9 mouse cellular contexts compared by ENCODE assay signal in the genomic region with DNA sequence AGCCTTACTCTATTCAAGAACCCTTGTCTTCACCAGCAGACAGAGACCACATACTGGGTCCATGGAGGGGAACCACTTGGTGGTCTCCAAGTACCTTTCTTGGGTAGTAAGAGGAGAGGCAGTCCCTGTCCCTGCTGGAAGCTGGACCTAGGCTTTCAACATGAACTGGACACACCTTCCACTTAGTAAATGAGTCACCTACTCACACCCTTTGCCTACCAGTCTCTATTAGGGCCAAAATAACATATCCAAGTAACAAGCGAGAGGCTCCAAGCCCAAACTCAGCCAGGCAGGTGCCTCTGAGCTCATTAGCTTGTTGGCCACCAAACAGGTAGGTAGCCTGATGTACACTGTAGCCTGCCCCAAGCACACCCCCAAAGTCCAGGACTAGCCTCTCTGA. TPM values are rescaled to one million over a fixed set of nuclear protein-coding genes. Genes with fewer than 3 reads are reported as not detected.
DNase-seq lines count a peak whose midpoint lies in the region; ATAC-seq lines count a peak whose summit lies in the region.
"Had no signal": no experiment of that assay in that cellular context is flagged by ENCODE, and none has a peak within 500 bp of the region (broad histone marks: within the 10 kb centered on the region; RNA-seq: fewer than 3 reads in every experiment).

No protein-coding gene starts in this region.

- peak overlapping the region; percentile 78 for H3K4me2 ChIP-seq in hindbrain, embryonic 15.5 days
- peak overlapping the region; percentile 83 for H3K4me2 ChIP-seq in midbrain, embryonic 14.5 days (ENCODE audit: low read length)

- no peaks in the 10 kb centered on the region for H3K27me3 ChIP-seq in hindbrain, embryonic 15.5 days
- H3K27me3 ChIP-seq in midbrain, embryonic 14.5 days (ENCODE audit: control insufficient read depth, insufficient read depth, low read length): no peaks in the 10 kb centered on the region

- whole genome bisulfite sequencing in hindbrain, embryonic 15.5 days: 88% methylated on average over 1 of the region's 1 CpGs
- 87% methylated on average over 1 of the region's 1 CpGs for WGBS in midbrain, embryonic 14.5 days

- DNase-seq in kidney, adult 9 months: peak; percentile 52
- DNase-seq in kidney, adult 8-10 months: no peak
- no peak for DNase-seq in midbrain, embryonic 14.5 days
- DNase-seq in yolk sac, embryonic 10.5 days (ENCODE audit: low spot score): no peak
- no peak for DNase-seq in urinary bladder, postnatal 4 days (ENCODE audit: low spot score in 2 of 2)
- DNase-seq in layer of hippocampus, adult 11-12 months (ENCODE audit: low spot score): no peak

- peaks cover 34% of the 10 kb centered on the region for H3K36me3 ChIP-seq in hindbrain, embryonic 15.5 days
- peaks cover 38% of the 10 kb centered on the region for H3K36me3 ChIP-seq in midbrain, embryonic 14.5 days (ENCODE audit: control insufficient read depth, insufficient read depth, low read length)

- H3K4me3 ChIP-seq in brown adipose tissue, adult 24 weeks (ENCODE audit: insufficient read depth, low read depth, low read length): peak overlapping the region; percentile 90
- H3K4me3 ChIP-seq in hindbrain, embryonic 15.5 days: peak overlapping the region; percentile 64
- peak overlapping the region; percentile 99 for H3K4me3 ChIP-seq in midbrain, embryonic 14.5 days (replicated peaks; ENCODE audit: low read depth, low read length)

- H3K9me3 ChIP-seq in hindbrain, embryonic 15.5 days: no peaks in the 10 kb centered on the region
- no peaks in the 10 kb centered on the region for H3K9me3 ChIP-seq in midbrain, embryonic 14.5 days (ENCODE audit: control insufficient read depth, low read length)

- peaks cover 9% of the 10 kb centered on the region for H3K4me1 ChIP-seq in brown adipose tissue, adult 24 weeks (ENCODE audit: control insufficient read depth, insufficient read depth, insufficient read length, low read length)
- H3K4me1 ChIP-seq in hindbrain, embryonic 15.5 days (replicated peaks): peaks cover 25% of the 10 kb centered on the region
- peaks cover 17% of the 10 kb centered on the region for H3K4me1 ChIP-seq in midbrain, embryonic 14.5 days (ENCODE audit: control insufficient read depth, insufficient read depth, low read length)

- H3K27ac ChIP-seq in brown adipose tissue, adult 24 weeks (replicated peaks; ENCODE audit: low read depth, low read length): no peak overlapping the region
- no peak overlapping the region for H3K27ac ChIP-seq in hindbrain, embryonic 15.5 days (replicated peaks)
- no peak overlapping the region for H3K27ac ChIP-seq in midbrain, embryonic 14.5 days (replicated peaks; ENCODE audit: low read depth, low read length)

- ATAC-seq in hindbrain, embryonic 15.5 days (ENCODE audit: low FRiP score, low read depth): no peak
- no peak for ATAC-seq in midbrain, embryonic 14.5 days (ENCODE audit: low FRiP score, low TSS enrichment)

- H3K9ac ChIP-seq in hindbrain, embryonic 15.5 days: peak overlapping the region; percentile 74
- peak overlapping the region; percentile 96 for H3K9ac ChIP-seq in midbrain, embryonic 14.5 days (replicated peaks; ENCODE audit: low read length)

RNA-seq across cellular contexts. Expression of gene 4933424G06Rik, which starts 1.3 kb away (rescaled TPM):
- not detected in 2 replicates for polyA plus RNA-seq in brown adipose tissue, adult 24 weeks (2012; ENCODE audit: insufficient read depth, insufficient read length, missing spikeins)
- polyA plus RNA-seq in hindbrain, embryonic 15.5 days (2015; fragmentation: Nextera tagmentation; extraction: Ambion mirVana): 0.56 and 0.64 TPM in 2 replicates
- polyA plus RNA-seq in midbrain, embryonic 14.5 days (2014; fragmentation: Nextera tagmentation; extraction: Ambion mirVana): 0.51 and 0.80 TPM in 2 replicates
- polyA plus RNA-seq: inflammation-experienced regulatory T-cells, adult 6 months had no signal

RNA-seq across cellular contexts. Expression of gene Actr1b, which starts 5.6 kb away (rescaled TPM):
- 51.9 and 52.4 TPM in 2 replicates for polyA plus RNA-seq in brown adipose tissue, adult 24 weeks (2012; ENCODE audit: insufficient read depth, insufficient read length, missing spikeins)
- polyA plus RNA-seq in hindbrain, embryonic 15.5 days (2015; fragmentation: Nextera tagmentation; extraction: Ambion mirVana): 107 and 110 TPM in 2 replicates
- polyA plus RNA-seq in midbrain, embryonic 14.5 days (2014; fragmentation: Nextera tagmentation; extraction: Ambion mirVana): 77.9 and 81.9 TPM in 2 replicates

RNA-seq across cellular contexts. Expression of gene Cox5b, which starts 17.4 kb away (rescaled TPM):
- polyA plus RNA-seq in brown adipose tissue, adult 24 weeks (2012; ENCODE audit: insufficient read depth, insufficient read length, missing spikeins): 5,769 and 6,142 TPM in 2 replicates
- polyA plus RNA-seq in hindbrain, embryonic 15.5 days (2015; fragmentation: Nextera tagmentation; extraction: Ambion mirVana): 713 and 784 TPM in 2 replicates
- 606 and 777 TPM in 2 replicates for polyA plus RNA-seq in midbrain, embryonic 14.5 days (2014; fragmentation: Nextera tagmentation; extraction: Ambion mirVana)

RNA-seq across cellular contexts. Expression of gene Fam178b, which starts 25.6 kb away (rescaled TPM):
- not detected in 2 replicates for polyA plus RNA-seq in brown adipose tissue, adult 24 weeks (2012; ENCODE audit: insufficient read depth, insufficient read length, missing spikeins)
- polyA plus RNA-seq in hindbrain, embryonic 15.5 days (2015; fragmentation: Nextera tagmentation; extraction: Ambion mirVana): 0.34 TPM in 1 of 2 replicates, not detected in the other
- polyA plus RNA-seq in midbrain, embryonic 14.5 days (2014; fragmentation: Nextera tagmentation; extraction: Ambion mirVana): 0.29 TPM in 1 of 2 replicates, not detected in the other

RNA-seq across cellular contexts. Expression of gene Zap70, which starts 53.0 kb away (rescaled TPM):
- polyA plus RNA-seq in brown adipose tissue, adult 24 weeks (2012; ENCODE audit: insufficient read depth, insufficient read length, missing spikeins): not detected in 2 replicates
- polyA plus RNA-seq in hindbrain, embryonic 15.5 days (2015; fragmentation: Nextera tagmentation; extraction: Ambion mirVana): 1.4 and 1.5 TPM in 2 replicates
- 1.7 and 2.0 TPM in 2 replicates for polyA plus RNA-seq in midbrain, embryonic 14.5 days (2014; fragmentation: Nextera tagmentation; extraction: Ambion mirVana)
